Mouse (Mus musculus) MEL (cell line): ENCODE data around the gene Spata3. TPM values are rescaled to one million over a fixed set of nuclear protein-coding genes. Genes with fewer than 3 reads are reported as not detected.

Source experiments
- DNase-seq: peaks from one replicate; pipeline ENCODE4 v3.0.0; 2011; ENCODE audit warnings: low read depth, low spot score
- H3K27ac ChIP-seq: 2 replicates; pipeline ENCODE4 v1.5.1; 2012; ENCODE audit warnings: low read depth, mild to moderate bottlenecking, control low read depth, low read length, moderate library complexity; ENCODE audit not compliant: control insufficient read depth
- H3K27me3 ChIP-seq, 2 experiments: fragments of 150-350 bp in 1 of 2; sonication (generic) in 1 of 2; 2 replicates each; pipeline ENCODE4 v1.6.1; 2012; ENCODE audit warnings: low read length in 2 of 2, mild to moderate bottlenecking in 2 of 2, improper control_type of control experiment in 1 of 2, moderate library complexity in 1 of 2; ENCODE audit not compliant: insufficient read depth in 2 of 2, control insufficient read depth in 1 of 2
- H3K36me3 ChIP-seq, 2 experiments: 2 replicates each; pipeline ENCODE4 v1.6.1; 2012 to 2014; ENCODE audit warnings: low read length in 2 of 2, improper control_type of control experiment in 1 of 2, inconsistent platforms in 1 of 2, mild to moderate bottlenecking in 1 of 2; ENCODE audit not compliant: insufficient read depth in 2 of 2, control insufficient read depth in 1 of 2
- H3K4me1 ChIP-seq, 2 experiments: fragments of 150-350 bp in 1 of 2; sonication (generic) in 1 of 2; 2 replicates each; pipeline ENCODE4 v1.6.1; 2012; ENCODE audit warnings: low read length in 2 of 2, improper control_type of control experiment in 1 of 2, mild to moderate bottlenecking in 1 of 2; ENCODE audit not compliant: insufficient read depth in 2 of 2, control insufficient read depth in 1 of 2
- H3K4me3 ChIP-seq, 2 experiments: fragments of 150-350 bp in 1 of 2; sonication (generic) in 1 of 2; 2 replicates each; pipeline ENCODE4 v1.5.1; 2012; ENCODE audit warnings: low read depth in 2 of 2, low read length in 2 of 2, mild to moderate bottlenecking in 2 of 2, moderate library complexity in 2 of 2, control low read depth in 1 of 2, improper control_type of control experiment in 1 of 2; ENCODE audit not compliant: control insufficient read depth in 1 of 2, insufficient read depth in 1 of 2
- H3K79me2 ChIP-seq: 2 replicates; pipeline ENCODE4 v1.6.1; 2012; ENCODE audit warnings: mild to moderate bottlenecking, low read length, moderate library complexity; ENCODE audit not compliant: control insufficient read depth, poor library complexity, insufficient read depth
- H3K9ac ChIP-seq: 2 replicates; pipeline ENCODE4 v1.6.1; 2012; ENCODE audit warnings: low read depth, mild to moderate bottlenecking, control low read depth, low read length, moderate library complexity; ENCODE audit not compliant: control insufficient read depth, poor library complexity, severe bottlenecking
- H3K9me3 ChIP-seq: fragments of 150-350 bp; sonication (generic); replicated peaks from 2 replicates; pipeline ENCODE4 v1.6.1; 2012; ENCODE audit warnings: mild to moderate bottlenecking, low read length, improper control_type of control experiment, moderate library complexity; ENCODE audit not compliant: insufficient read depth
- CHD2 ChIP-seq: IDR thresholded peaks from 2 replicates; pipeline ENCODE4 v1.6.1; 2011; ENCODE audit warnings: low read length, improper control_type of control experiment
- CTCF ChIP-seq, 3 experiments: IDR thresholded peaks in 2 of 3; conservative IDR thresholded peaks in 1 of 3; 2 replicates each; pipeline ENCODE4 v1.5.1; 2011 to 2012; ENCODE audit warnings: low read length in 3 of 3, low read depth in 2 of 3, mild to moderate bottlenecking in 2 of 3, improper control_type of control experiment in 1 of 3, inconsistent platforms in 1 of 3, mixed read lengths in 1 of 3, moderate library complexity in 1 of 3; ENCODE audit not compliant: control insufficient read depth in 1 of 3, insufficient read depth in 1 of 3, poor library complexity in 1 of 3, severe bottlenecking in 1 of 3
- E2F4 ChIP-seq: IDR thresholded peaks from 2 replicates; pipeline ENCODE4 v1.6.1; 2011; ENCODE audit warnings: low read depth, low read length, improper control_type of control experiment, borderline replicate concordance
- ELF1 ChIP-seq: IDR thresholded peaks from 2 replicates; pipeline ENCODE4 v1.6.1; 2014; ENCODE audit warnings: low read depth, mild to moderate bottlenecking, inconsistent platforms, low read length, improper control_type of control experiment, moderate library complexity
- EP300 ChIP-seq, 2 experiments: IDR thresholded peaks; 2 replicates each; pipeline ENCODE4 v1.6.1; 2011; ENCODE audit warnings: improper control_type of control experiment in 2 of 2, low read length in 2 of 2, low read depth in 1 of 2, mild to moderate bottlenecking in 1 of 2
- GATA1 ChIP-seq: IDR thresholded peaks from 2 replicates; pipeline ENCODE4 v1.6.1; 2011; ENCODE audit warnings: low read depth, low read length, improper control_type of control experiment
- HCFC1 ChIP-seq: IDR thresholded peaks from 2 replicates; pipeline ENCODE4 v1.6.1; 2012; ENCODE audit warnings: low read depth, mild to moderate bottlenecking, inconsistent platforms, low read length, improper control_type of control experiment, moderate library complexity
- KAT2A ChIP-seq: conservative IDR thresholded peaks from 2 replicates; pipeline ENCODE4 v1.6.1; 2012; ENCODE audit warnings: low read depth, low read length, improper control_type of control experiment, inconsistent platforms
- MAFK ChIP-seq: IDR thresholded peaks from 2 replicates; pipeline ENCODE4 v1.6.1; 2011; ENCODE audit warnings: low read depth, mild to moderate bottlenecking, low read length, improper control_type of control experiment, borderline replicate concordance
- MAX ChIP-seq: IDR thresholded peaks from 2 replicates; pipeline ENCODE4 v1.6.1; 2011; ENCODE audit warnings: low read length, improper control_type of control experiment
- MAZ ChIP-seq: IDR thresholded peaks from 2 replicates; pipeline ENCODE4 v1.6.1; 2012; ENCODE audit warnings: low read depth, mild to moderate bottlenecking, inconsistent platforms, low read length, improper control_type of control experiment
- MXI1 ChIP-seq: IDR thresholded peaks from 2 replicates; pipeline ENCODE4 v1.6.1; 2011; ENCODE audit warnings: mild to moderate bottlenecking, low read depth, low read length, improper control_type of control experiment
- MYB ChIP-seq: IDR thresholded peaks from 2 replicates; pipeline ENCODE4 v1.6.1; 2011; ENCODE audit warnings: mild to moderate bottlenecking, low read depth, low read length, improper control_type of control experiment
- MYC ChIP-seq: IDR thresholded peaks from 2 replicates; pipeline ENCODE4 v1.6.1; 2011; ENCODE audit warnings: low read depth, mild to moderate bottlenecking, low read length, improper control_type of control experiment, moderate library complexity
- NELFE ChIP-seq: IDR thresholded peaks from 2 replicates; pipeline ENCODE4 v1.6.1; 2011; ENCODE audit warnings: low read depth, low read length, improper control_type of control experiment
- POLR2A ChIP-seq, 2 experiments: IDR thresholded peaks; 2 replicates each; pipeline ENCODE4 v1.6.1; 2011 to 2012; ENCODE audit warnings: low read length in 2 of 2, mild to moderate bottlenecking in 2 of 2, control low read depth in 1 of 2, improper control_type of control experiment in 1 of 2, low read depth in 1 of 2, moderate library complexity in 1 of 2; ENCODE audit not compliant: control insufficient read depth in 1 of 2, insufficient read depth in 1 of 2, poor library complexity in 1 of 2
- POLR2AphosphoS5 ChIP-seq: IDR thresholded peaks from 2 replicates; pipeline ENCODE4 v1.6.1; 2012; ENCODE audit warnings: low read depth, borderline replicate concordance, mild to moderate bottlenecking, inconsistent platforms, low read length, moderate library complexity, mixed read lengths
- RAD21 ChIP-seq: IDR thresholded peaks from 2 replicates; pipeline ENCODE4 v1.6.1; 2011; ENCODE audit warnings: mild to moderate bottlenecking, low read depth, low read length, improper control_type of control experiment
- SIN3A ChIP-seq: IDR thresholded peaks from 2 replicates; pipeline ENCODE4 v1.6.1; 2012; ENCODE audit warnings: low read length, improper control_type of control experiment, inconsistent platforms
- SMC3 ChIP-seq: IDR thresholded peaks from 2 replicates; pipeline ENCODE4 v1.6.1; 2011; ENCODE audit warnings: low read depth, low read length, improper control_type of control experiment
- TAL1 ChIP-seq: IDR thresholded peaks from 2 replicates; pipeline ENCODE4 v1.6.1; 2012; ENCODE audit warnings: mild to moderate bottlenecking, inconsistent platforms, low read length, moderate library complexity, mixed read lengths
- TBP ChIP-seq: IDR thresholded peaks from 2 replicates; pipeline ENCODE4 v1.8.0; 2011; ENCODE audit warnings: low read depth, low read length, improper control_type of control experiment
- TCF12 ChIP-seq: IDR thresholded peaks from 2 replicates; pipeline ENCODE4 v1.6.1; 2014; ENCODE audit warnings: low read depth, mild to moderate bottlenecking, inconsistent platforms, low read length, improper control_type of control experiment, moderate library complexity
- USF1 ChIP-seq: IDR thresholded peaks from 2 replicates; pipeline ENCODE4 v1.6.1; 2014; ENCODE audit warnings: low read depth, mild to moderate bottlenecking, inconsistent platforms, low read length, improper control_type of control experiment, moderate library complexity
- USF2 ChIP-seq, 2 experiments: IDR thresholded peaks; 2 replicates each; pipeline ENCODE4 v1.6.1; 2011 to 2012; ENCODE audit warnings: improper control_type of control experiment in 2 of 2, low read length in 2 of 2, borderline replicate concordance in 1 of 2, inconsistent platforms in 1 of 2, low read depth in 1 of 2, mild to moderate bottlenecking in 1 of 2; ENCODE audit not compliant: insufficient read depth in 1 of 2
- ZKSCAN1 ChIP-seq: IDR thresholded peaks from 2 replicates; pipeline ENCODE4 v1.6.1; 2012; ENCODE audit warnings: low read depth, mild to moderate bottlenecking, inconsistent platforms, low read length, improper control_type of control experiment, moderate library complexity
- ZNF384 ChIP-seq: IDR thresholded peaks from 2 replicates; pipeline ENCODE4 v1.6.1; 2012; ENCODE audit warnings: low read depth, mild to moderate bottlenecking, inconsistent platforms, low read length, improper control_type of control experiment
- polyA plus RNA-seq, 2 experiments: library from polyadenylated mRNA; stranded (reverse) in 1 of 2; unstranded in 1 of 2; fragments of >175 nt in 1 of 2; fragments of >200 nt in 1 of 2; gene quantifications; 2 replicates each; pipeline versions ENCODE4 v1.2.1 to v1.2.4; 2012; ENCODE audit warnings: low replicate concordance in 2 of 2, low read depth in 1 of 2; ENCODE audit not compliant: insufficient read length in 2 of 2, insufficient read depth in 1 of 2, missing spikeins in 1 of 2
- total RNA-seq: library from RNA; depleted of rRNA; stranded (reverse); fragments of 300-350 nt; gene quantifications from 2 replicates; pipeline ENCODE4 v1.2.3, GENCODE M21; 2012

Spata3 gene
- total and polyA plus RNA-seq, 3 experiments = not detected

DNA sequence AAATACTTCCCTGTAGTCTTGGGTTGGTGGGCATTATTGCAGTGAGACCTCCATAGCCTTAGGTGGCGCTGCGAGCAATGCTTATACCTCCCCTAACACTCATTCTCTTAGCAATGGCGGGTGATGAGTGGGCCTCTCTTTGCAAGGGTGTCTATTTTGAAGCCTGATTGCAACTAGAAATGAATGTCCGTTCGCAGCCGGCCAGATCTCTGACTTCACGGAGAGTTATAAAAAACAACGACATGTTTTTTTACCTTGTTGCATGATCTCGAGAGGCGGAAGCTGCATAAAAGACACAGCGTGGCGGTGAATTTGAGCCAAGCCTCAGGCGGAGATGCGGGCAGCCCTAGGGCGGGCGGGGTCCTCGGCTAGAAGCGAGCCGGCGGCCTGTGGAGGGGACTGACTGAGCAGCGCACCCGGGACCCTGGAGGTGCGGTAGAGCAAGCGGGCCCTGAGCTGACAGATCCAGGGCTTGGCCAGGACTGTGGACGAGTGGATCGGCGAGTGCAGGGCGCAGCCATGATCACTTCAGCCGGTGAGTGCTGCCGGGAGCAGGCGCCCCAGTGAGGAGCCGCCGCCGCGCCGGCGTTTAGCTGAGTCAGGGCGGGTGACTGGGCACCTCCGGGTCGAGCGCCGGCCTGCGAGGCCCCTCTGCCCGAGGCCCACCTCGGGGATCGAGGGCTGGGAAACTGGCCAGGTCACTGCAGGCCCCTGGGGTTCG, 47.8 kb downstream of the Spata3 start, which contains the start of gene Psmd1:
Gene Psmd1, plus strand, starts transcription at position 117 of the 721 bp plus-strand sequence.
- Histone ChIP-seq H3K4me1 (peaks cover 0 to 19% of the 10 kb centered on the region in 2 experiments; a peak in 3 of 4 replicates), H3K36me3 (peaks cover 0 to 23% of the 10 kb centered on the region in 2 experiments; a peak in 3 of 4 replicates), H3K79me2 (peaks cover 36% of the 10 kb centered on the region), H3K9ac (peak within 1 kb of the TSS; percentile 91), H3K27ac (peak within 1 kb of the TSS; percentile 85), H3K9me3 (no peaks in the 10 kb centered on the region), H3K27me3 (no peaks in the 10 kb centered on the region), H3K4me3 (peak within 1 kb of the TSS; percentile 62 to 89)
- peak; percentile 61 for TF ChIP-seq NELFE
- no peak for TF ChIP-seq ELF1
- TF ChIP-seq SMC3 = no peak
- TF ChIP-seq TBP = peak; percentile 72; the same call in 1 of the 2 replicates
- no peak for TF ChIP-seq ZKSCAN1
- TF ChIP-seq TAL1 = no peak
- no peak for TF ChIP-seq MAZ
- no peak for TF ChIP-seq ZNF384
- TF ChIP-seq USF2 (IDR thresholded peaks at IDR 0.05; ENCODE audit: borderline replicate concordance in 1 of 2, insufficient read depth in 1 of 2, low read depth in 1 of 2, low read length in 2 of 2) = no peak
- no peak for TF ChIP-seq POLR2AphosphoS5
- peak; percentile 72 to 88 (median 81) for TF ChIP-seq CTCF (IDR thresholded peaks at IDR 0.05 in 2 of 3, conservative IDR thresholded peaks at IDR 0.05 in 1 of 3; ENCODE audit: control insufficient read depth in 1 of 3, insufficient read depth in 1 of 3, low read depth in 2 of 3, low read length in 3 of 3, poor library complexity in 1 of 3, severe bottlenecking in 1 of 3)
- TF ChIP-seq MYB = no peak
- TF ChIP-seq GATA1 = no peak
- TF ChIP-seq MXI1 = no peak; the same call in 1 of the 2 replicates
- peak; percentile 92 for TF ChIP-seq HCFC1
- TF ChIP-seq CHD2 = no peak
- no peak for TF ChIP-seq EP300 (IDR thresholded peaks at IDR 0.05; ENCODE audit: low read depth in 1 of 2, low read length in 2 of 2)
- no peak; the same call in 1 of the 2 replicates for TF ChIP-seq KAT2A
- TF ChIP-seq TCF12 = no peak
- TF ChIP-seq USF1 = no peak
- peak; percentile 55 to 78; a peak in 3 of 4 replicates for TF ChIP-seq POLR2A (IDR thresholded peaks at IDR 0.05; ENCODE audit: control insufficient read depth in 1 of 2, insufficient read depth in 1 of 2, low read depth in 1 of 2, low read length in 2 of 2, poor library complexity in 1 of 2)
- 0 out of 2 replicates have a peak, but pooled peaks have one; percentile 41 for TF ChIP-seq MAFK
- no peak for TF ChIP-seq RAD21
- TF ChIP-seq MYC = 0 out of 2 replicates have a peak, but pooled peaks have one; percentile 47
- peak; percentile 99 for TF ChIP-seq MAX
- no peak for TF ChIP-seq E2F4
- peak; percentile 94 for TF ChIP-seq SIN3A
- DNase-seq = peak; percentile 97
